Mouse (Mus musculus) inflammation-experienced regulatory T-cells, adult 6 months (primary cell): ENCODE measurements around the gene Nlk. TPM values are rescaled to one million over a fixed set of nuclear protein-coding genes. Genes with fewer than 3 reads are reported as not detected.
"Not testable (repeated sequence)": the region's sequence is repeated elsewhere in the genome, so short reads cannot be mapped to it uniquely, and the experiment has no call there.

Experiments used
- ATAC-seq: one replicate; pipeline ENCODE4 v1.8.0; 2017
- polyA plus RNA-seq, 3 experiments: library from polyadenylated mRNA; unstranded; fragments of 100-300 nt; shearing (Covaris generic); gene quantifications; one replicate each; pipeline ENCODE4 v1.2.1; 2017

The Nlk gene
- polyA plus RNA-seq, 3 experiments from 2014 or later, result 22.2 to 32.3 (median 29.4) TPM

GRCm38 (mm10) chr11:78678761-78679160, 18.4 kb downstream of the Nlk start:
- ATAC-seq, result no peak

- ATAC-seq, result no peak
Measured at GRCm38 (mm10) chr11:78668647-78669046, 28.5 kb downstream of the Nlk start.

GRCm38 (mm10) chr11:78664853-78665252, 32.3 kb downstream of the Nlk start:
- ATAC-seq, result no peak

GRCm38 (mm10) chr11:78663916-78664315, 33.3 kb downstream of the Nlk start:
- ATAC-seq, result no peak

GRCm38 (mm10) chr11:78649143-78649542, 48.0 kb downstream of the Nlk start:
- no peak for ATAC-seq

- ATAC-seq, result not testable (repeated sequence)
Measured at GRCm38 (mm10) chr11:78648405-78648804, 48.8 kb downstream of the Nlk start.

- ATAC-seq, result no peak
Measured at GRCm38 (mm10) chr11:78643746-78644145, 53.4 kb downstream of the Nlk start.

- no peak for ATAC-seq
Measured at GRCm38 (mm10) chr11:78642151-78642550, 55.0 kb downstream of the Nlk start.

GRCm38 (mm10) chr11:78641088-78641487, 56.1 kb downstream of the Nlk start:
- no peak for ATAC-seq

GRCm38 (mm10) chr11:78632782-78633181, 64.4 kb downstream of the Nlk start:
- no peak for ATAC-seq

GRCm38 (mm10) chr11:78628871-78629270, 68.3 kb downstream of the Nlk start:
- ATAC-seq, result no peak

- no peak for ATAC-seq
Measured at GRCm38 (mm10) chr11:78624377-78624776, 72.8 kb downstream of the Nlk start.

GRCm38 (mm10) chr11:78621926-78622325, 75.2 kb downstream of the Nlk start:
- ATAC-seq, result no peak

- ATAC-seq, result no peak
Measured at GRCm38 (mm10) chr11:78620179-78620578, 77.0 kb downstream of the Nlk start.

- no peak for ATAC-seq
Measured at GRCm38 (mm10) chr11:78611273-78611672, 85.9 kb downstream of the Nlk start.

- ATAC-seq, result no peak
Measured at GRCm38 (mm10) chr11:78609657-78610056, 87.5 kb downstream of the Nlk start.

GRCm38 (mm10) chr11:78604826-78605225, 92.3 kb downstream of the Nlk start:
- no peak for ATAC-seq

- no peak for ATAC-seq
Measured at GRCm38 (mm10) chr11:78602781-78603180, 94.4 kb downstream of the Nlk start.

- no peak for ATAC-seq
Measured at GRCm38 (mm10) chr11:78600926-78601590, 96.1 kb downstream of the Nlk start.

- ATAC-seq, result peak; percentile 22
Measured at GRCm38 (mm10) chr11:78600496-78600895, 96.7 kb downstream of the Nlk start.

GRCm38 (mm10) chr11:78600051-78600450, 97.1 kb downstream of the Nlk start:
- ATAC-seq, result peak; percentile 85

- no peak for ATAC-seq
Measured at GRCm38 (mm10) chr11:78598763-78599415, 98.3 kb downstream of the Nlk start.

GRCm38 (mm10) chr11:78596750-78597149, 100.4 kb downstream of the Nlk start:
- ATAC-seq, result no peak

GRCm38 (mm10) chr11:78595773-78596172, 101.4 kb downstream of the Nlk start:
- ATAC-seq, result no peak
